Mouse (Mus musculus): ENCODE measurements around the gene Kctd12. TPM values are rescaled to one million over a fixed set of nuclear protein-coding genes. Genes with fewer than 3 reads are reported as not detected.

Kctd12 gene
- polyA plus RNA-seq, 1 experiment from 2014 or later: 9.3 TPM

GRCm38 (mm10) chr14:102942222-102942843 lies 40.1 kb downstream of the Kctd12 start:
- H3K4me2 ChIP-seq: no peak overlapping the region
- no peak overlapping the region for H3K9ac ChIP-seq (ENCODE audit: low read length)
- no peak overlapping the region for H3K27ac ChIP-seq (ENCODE audit: low read depth, low read length)
- H3K9me3 ChIP-seq (ENCODE audit: control insufficient read depth, low read length): no peaks in the 10 kb centered on the region
- H3K27me3 ChIP-seq (ENCODE audit: control insufficient read depth, insufficient read depth, low read length): no peaks in the 10 kb centered on the region
- H3K36me3 ChIP-seq (ENCODE audit: control insufficient read depth, insufficient read depth, low read length): no peaks in the 10 kb centered on the region
- ATAC-seq (ENCODE audit: low FRiP score) (no peak), DNase-seq (ENCODE audit: low spot score, missing footprints) (no peak)
- no peak overlapping the region for H3K4me3 ChIP-seq (ENCODE audit: low read depth, low read length)
- no peaks in the 10 kb centered on the region for H3K4me1 ChIP-seq (ENCODE audit: control insufficient read depth, insufficient read depth, low read length)
- 72% methylated on average over 2 of the region's 2 CpGs for WGBS

GRCm38 (mm10) chr14:102934878-102935277 lies 47.6 kb downstream of the Kctd12 start:
- WGBS: 80% methylated on average over 2 of the region's 2 CpGs
- ATAC-seq (ENCODE audit: low FRiP score) (no peak), DNase-seq (ENCODE audit: low spot score, missing footprints) (no peak)
- H3K36me3 ChIP-seq (ENCODE audit: control insufficient read depth, insufficient read depth, low read length): no peaks in the 10 kb centered on the region
- H3K4me1 ChIP-seq (ENCODE audit: control insufficient read depth, insufficient read depth, low read length): no peaks in the 10 kb centered on the region
- no peak overlapping the region for H3K9ac ChIP-seq (ENCODE audit: low read length)
- no peak overlapping the region for H3K27ac ChIP-seq (ENCODE audit: low read depth, low read length)
- H3K4me2 ChIP-seq: no peak overlapping the region
- no peak overlapping the region for H3K4me3 ChIP-seq (ENCODE audit: low read depth, low read length)
- no peaks in the 10 kb centered on the region for H3K9me3 ChIP-seq (ENCODE audit: control insufficient read depth, low read length)
- H3K27me3 ChIP-seq (ENCODE audit: control insufficient read depth, insufficient read depth, low read length): no peaks in the 10 kb centered on the region

- ATAC-seq (ENCODE audit: low FRiP score) (no peak), DNase-seq (ENCODE audit: low spot score, missing footprints) (no peak)
- no peak overlapping the region for H3K4me3 ChIP-seq (ENCODE audit: low read depth, low read length)
- no peaks in the 10 kb centered on the region for H3K4me1 ChIP-seq (ENCODE audit: control insufficient read depth, insufficient read depth, low read length)
- no peak overlapping the region for H3K4me2 ChIP-seq
- no peaks in the 10 kb centered on the region for H3K9me3 ChIP-seq (ENCODE audit: control insufficient read depth, low read length)
- H3K9ac ChIP-seq (ENCODE audit: low read length): no peak overlapping the region
- H3K27me3 ChIP-seq (ENCODE audit: control insufficient read depth, insufficient read depth, low read length): no peaks in the 10 kb centered on the region
- H3K27ac ChIP-seq (ENCODE audit: low read depth, low read length): no peak overlapping the region
- H3K36me3 ChIP-seq (ENCODE audit: control insufficient read depth, insufficient read depth, low read length): no peaks in the 10 kb centered on the region
- WGBS: 73% methylated on average over 1 of the region's 1 CpGs
Measured at GRCm38 (mm10) chr14:102930933-102931332, 51.5 kb downstream of the Kctd12 start.

GRCm38 (mm10) chr14:102929545-102929944 lies 52.9 kb downstream of the Kctd12 start:
- WGBS: 85% methylated on average over 3 of the region's 3 CpGs
- H3K4me2 ChIP-seq: no peak overlapping the region

GRCm38 (mm10) chr14:102927847-102928466 lies 54.5 kb downstream of the Kctd12 start:
- ATAC-seq (ENCODE audit: low FRiP score) (no peak), DNase-seq (ENCODE audit: low spot score, missing footprints) (no peak)
- Histone ChIP-seq H3K4me2 (no peak overlapping the region), H3K4me3 (ENCODE audit: low read depth, low read length) (no peak overlapping the region), H3K4me1 (ENCODE audit: control insufficient read depth, insufficient read depth, low read length) (no peaks in the 10 kb centered on the region), H3K27me3 (ENCODE audit: control insufficient read depth, insufficient read depth, low read length) (no peaks in the 10 kb centered on the region), H3K36me3 (ENCODE audit: control insufficient read depth, insufficient read depth, low read length) (no peaks in the 10 kb centered on the region), H3K9ac (ENCODE audit: low read length) (no peak overlapping the region), H3K9me3 (ENCODE audit: control insufficient read depth, low read length) (no peaks in the 10 kb centered on the region), H3K27ac (ENCODE audit: low read depth, low read length) (no peak overlapping the region)
- 90% methylated on average over 5 of the region's 5 CpGs for WGBS

More at GRCm38 (mm10) chr14:102929545-102929944, 52.9 kb downstream of the Kctd12 start:
- DNase-seq (ENCODE audit: low spot score, missing footprints) (no peak), ATAC-seq (ENCODE audit: low FRiP score) (no peak)
- Histone ChIP-seq H3K9ac (ENCODE audit: low read length) (no peak overlapping the region), H3K9me3 (ENCODE audit: control insufficient read depth, low read length) (no peaks in the 10 kb centered on the region), H3K4me1 (ENCODE audit: control insufficient read depth, insufficient read depth, low read length) (no peaks in the 10 kb centered on the region), H3K27me3 (ENCODE audit: control insufficient read depth, insufficient read depth, low read length) (no peaks in the 10 kb centered on the region), H3K4me3 (ENCODE audit: low read depth, low read length) (no peak overlapping the region), H3K27ac (ENCODE audit: low read depth, low read length) (no peak overlapping the region), H3K36me3 (ENCODE audit: control insufficient read depth, insufficient read depth, low read length) (no peaks in the 10 kb centered on the region)

Small RNAs within 50 kb of the gene (microRNA-seq; reads per million reads assigned to microRNA genes)
- gene Mir5130: 1.5 reads per million

Other genes starting within 250 kb of the Kctd12 start
- gene Acod1, start 64.3 kb upstream of the Kctd12 start, polyA plus RNA-seq (2014; fragmentation: Nextera tagmentation; extraction: Ambion mirVana): not detected in 2 replicates
- gene Cln5, start 87.6 kb upstream of the Kctd12 start, polyA plus RNA-seq (2014; fragmentation: Nextera tagmentation; extraction: Ambion mirVana): 27.1 and 30.4 TPM in 2 replicates
- 26.5 and 27.3 TPM in 2 replicates for gene Fbxl3, start 116.9 kb upstream of the Kctd12 start, polyA plus RNA-seq (2014; fragmentation: Nextera tagmentation; extraction: Ambion mirVana)

Measured in midbrain, embryonic 11.5 days (tissue).